Mouse (Mus musculus) forebrain, postnatal 0 days (tissue): ENCODE data around the gene Zfp653. TPM values are rescaled to one million over a fixed set of nuclear protein-coding genes. Genes with fewer than 3 reads are reported as not detected.
A peak's percentile ranks its signal among the peaks of the same experiment; 100 is the strongest.

Source experiments
- ATAC-seq: fragments of 200-750 bp; cut with Nextera tagmentation; 2 replicates; pipeline ENCODE4 v1.8.0; 2017; ENCODE audit warnings: mild to moderate bottlenecking, moderate library complexity
- DNase-seq: peaks from one replicate; pipeline ENCODE4 v3.0.0-alpha.2; 2015
- H3K27ac ChIP-seq: fragments of 300-500 bp; sonication (generic); 2 replicates; pipeline ENCODE4 v1.5.1; 2014; ENCODE audit warnings: low read depth, mild to moderate bottlenecking, antibody characterized with exemption, low read length, moderate library complexity, mixed read lengths
- H3K27me3 ChIP-seq: fragments of 300-500 bp; sonication (generic); 2 replicates; pipeline ENCODE4 v1.6.1; 2014; ENCODE audit warnings: mild to moderate bottlenecking, low read length, mixed read lengths; ENCODE audit not compliant: insufficient read depth
- H3K36me3 ChIP-seq: fragments of 300-500 bp; sonication (generic); 2 replicates; pipeline ENCODE4 v1.6.1; 2014; ENCODE audit warnings: mild to moderate bottlenecking, moderate library complexity; ENCODE audit not compliant: insufficient read depth
- H3K4me1 ChIP-seq: fragments of 300-500 bp; sonication (generic); 2 replicates; pipeline ENCODE4 v1.6.1; 2014; ENCODE audit warnings: antibody characterized with exemption; ENCODE audit not compliant: insufficient read depth
- H3K4me2 ChIP-seq: fragments of 300-500 bp; sonication (generic); 2 replicates; pipeline ENCODE4 v1.6.1; 2014; ENCODE audit warnings: low read depth, mild to moderate bottlenecking, moderate library complexity
- H3K4me3 ChIP-seq: fragments of 300-500 bp; sonication (generic); 2 replicates; pipeline ENCODE4 v1.5.1; 2014; ENCODE audit warnings: low read depth, low read length, mixed read lengths
- H3K9ac ChIP-seq: fragments of 300-500 bp; sonication (generic); 2 replicates; pipeline ENCODE4 v1.6.1; 2014; ENCODE audit warnings: mild to moderate bottlenecking
- H3K9me3 ChIP-seq: fragments of 300-500 bp; sonication (generic); 2 replicates; pipeline ENCODE4 v1.6.1; 2016; ENCODE audit warnings: low read length
- CTCF ChIP-seq: sonication (generic); IDR thresholded peaks from 2 replicates; pipeline ENCODE4 v1.5.1; 2016; ENCODE audit warnings: antibody characterized with exemption, control low read depth, low read depth
- WGBS: fragments of 180-500 bp; shearing (Covaris S2); extraction: QIAGEN DNeasy Blood & Tissue Kit; methylation state at CpG from one replicate; pipeline ENCODE4 v1.1.7; 2014; 5-methylcytosine and 5-hydroxymethylcytosine counted together
- polyA plus RNA-seq: library from polyadenylated mRNA; unstranded; fragments of >200 nt; fragmentation: Nextera tagmentation; extraction: Ambion mirVana; gene quantifications from 2 replicates; pipeline ENCODE4 v1.2.1, GENCODE M21; 2015
- total RNA-seq: library from RNA; depleted of rRNA; stranded (reverse); fragments of >200 nt; gene quantifications from 2 replicates; pipeline ENCODE4 v1.2.3, GENCODE M21; 2014

Gene Zfp653
- total and polyA plus RNA-seq, 2 experiments from 2014 or later, result 16.3 to 32.3 TPM

DNA sequence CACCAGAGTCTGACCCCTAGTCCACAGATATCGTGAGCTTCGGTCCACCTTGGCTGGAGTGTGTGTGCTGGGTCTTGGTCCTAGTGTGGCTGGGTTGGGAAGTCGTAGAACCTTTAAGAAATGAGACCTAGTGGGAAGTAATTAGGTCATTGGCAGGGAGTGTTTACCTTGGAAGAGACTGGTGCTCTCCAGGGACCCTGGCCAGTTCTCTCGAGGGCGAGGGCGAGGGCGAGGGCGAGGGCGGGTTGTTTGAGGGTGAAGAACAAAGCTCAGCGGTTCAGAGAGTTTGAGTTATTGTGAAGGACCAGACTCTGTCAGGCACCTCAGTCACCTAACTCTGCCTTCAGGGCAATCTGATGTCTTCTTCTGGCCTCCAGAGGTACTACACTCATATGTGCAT lies 33.4 kb downstream of the Zfp653 start:
- TF ChIP-seq CTCF, result no peak
- H3K36me3 ChIP-seq, result peaks cover 39% of the 10 kb centered on the region
- H3K9ac ChIP-seq, result no peak overlapping the region
- 86% methylated on average over 10 of the region's 10 CpGs for WGBS
- no peak overlapping the region for H3K27ac ChIP-seq
- DNase-seq (no peak), ATAC-seq (no peak)
- no peaks in the 10 kb centered on the region for H3K27me3 ChIP-seq
- H3K4me3 ChIP-seq, result no peak overlapping the region
- no peak overlapping the region for H3K4me2 ChIP-seq
- no peaks in the 10 kb centered on the region for H3K9me3 ChIP-seq
- H3K4me1 ChIP-seq, result no peaks in the 10 kb centered on the region

DNA sequence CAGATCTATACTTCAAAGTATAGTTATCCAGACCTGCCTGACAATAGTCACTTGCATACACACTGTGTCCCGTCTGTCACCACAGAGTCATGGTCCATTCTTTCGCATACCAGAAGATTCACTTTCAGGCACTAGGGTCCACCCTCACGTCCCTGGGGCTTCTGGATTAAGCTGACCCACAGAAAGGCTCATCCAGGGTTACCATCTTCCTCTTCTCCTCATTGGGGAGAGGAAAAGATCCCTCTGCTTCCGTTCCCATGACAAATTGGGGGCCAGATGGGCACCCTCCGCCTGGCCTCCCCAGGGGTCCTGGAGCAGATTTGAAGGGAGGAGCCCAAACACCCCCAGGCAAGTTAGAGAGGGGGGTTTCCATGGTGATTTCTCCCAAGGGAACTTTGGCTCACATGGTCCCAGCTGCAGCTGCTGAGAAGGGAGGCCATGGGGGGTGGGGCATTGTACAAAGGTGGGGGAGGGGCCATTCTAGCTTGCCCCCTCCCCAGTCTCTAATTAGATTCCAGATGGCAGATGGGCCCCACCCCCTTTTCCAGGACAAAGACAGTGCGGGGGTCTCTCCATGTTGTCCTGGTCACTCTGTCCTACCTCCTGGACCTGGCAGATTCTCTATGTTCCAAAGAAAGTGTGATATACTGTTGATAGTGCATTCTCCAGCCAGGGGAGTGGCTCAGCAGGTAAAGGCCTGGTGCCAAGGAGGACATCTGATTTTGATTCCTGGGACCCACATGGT lies 35.7 kb downstream of the Zfp653 start:
- WGBS, result 41% methylated on average over 6 of the region's 6 CpGs
- H3K4me1 ChIP-seq, result no peaks in the 10 kb centered on the region
- H3K36me3 ChIP-seq, result peaks cover 54% of the 10 kb centered on the region
- H3K4me2 ChIP-seq, result no peak overlapping the region
- H3K9ac ChIP-seq, result no peak overlapping the region
- TF ChIP-seq CTCF, result no peak
- no peaks in the 10 kb centered on the region for H3K27me3 ChIP-seq
- no peaks in the 10 kb centered on the region for H3K9me3 ChIP-seq
- no peak overlapping the region for H3K4me3 ChIP-seq
- ATAC-seq (peak; percentile 42; the same call in 1 of the 2 replicates), DNase-seq (no peak)
- no peak overlapping the region; the same call in 1 of the 2 replicates for H3K27ac ChIP-seq

- Histone ChIP-seq H3K27me3 (no peaks in the 10 kb centered on the region), H3K9me3 (no peaks in the 10 kb centered on the region), H3K4me3 (no peak overlapping the region), H3K36me3 (peaks cover 87% of the 10 kb centered on the region), H3K27ac (no peak overlapping the region), H3K9ac (no peak overlapping the region), H3K4me2 (no peak overlapping the region), H3K4me1 (no peaks in the 10 kb centered on the region)
- ATAC-seq, result no peak
- TF ChIP-seq CTCF, result no peak
- WGBS, result 94% methylated on average over 9 of the region's 9 CpGs
- no peak for DNase-seq
Observed at GRCm38 (mm10) chr9:22030386-22030785, 40.8 kb downstream of the Zfp653 start.

- Histone ChIP-seq H3K9me3 (no peaks in the 10 kb centered on the region), H3K9ac (no peak overlapping the region), H3K27ac (no peak overlapping the region), H3K4me3 (no peak overlapping the region), H3K4me2 (no peak overlapping the region), H3K4me1 (no peaks in the 10 kb centered on the region), H3K27me3 (no peaks in the 10 kb centered on the region), H3K36me3 (peaks cover 84% of the 10 kb centered on the region)
- no peak for TF ChIP-seq CTCF
- no peak for ATAC-seq
- WGBS, result 19% methylated on average over 7 of the region's 7 CpGs
- DNase-seq, result no peak
Observed at GRCm38 (mm10) chr9:22028467-22028866, 42.7 kb downstream of the Zfp653 start.

- TF ChIP-seq CTCF, result no peak
Observed at GRCm38 (mm10) chr9:22024592-22024991, 46.6 kb downstream of the Zfp653 start.

DNA sequence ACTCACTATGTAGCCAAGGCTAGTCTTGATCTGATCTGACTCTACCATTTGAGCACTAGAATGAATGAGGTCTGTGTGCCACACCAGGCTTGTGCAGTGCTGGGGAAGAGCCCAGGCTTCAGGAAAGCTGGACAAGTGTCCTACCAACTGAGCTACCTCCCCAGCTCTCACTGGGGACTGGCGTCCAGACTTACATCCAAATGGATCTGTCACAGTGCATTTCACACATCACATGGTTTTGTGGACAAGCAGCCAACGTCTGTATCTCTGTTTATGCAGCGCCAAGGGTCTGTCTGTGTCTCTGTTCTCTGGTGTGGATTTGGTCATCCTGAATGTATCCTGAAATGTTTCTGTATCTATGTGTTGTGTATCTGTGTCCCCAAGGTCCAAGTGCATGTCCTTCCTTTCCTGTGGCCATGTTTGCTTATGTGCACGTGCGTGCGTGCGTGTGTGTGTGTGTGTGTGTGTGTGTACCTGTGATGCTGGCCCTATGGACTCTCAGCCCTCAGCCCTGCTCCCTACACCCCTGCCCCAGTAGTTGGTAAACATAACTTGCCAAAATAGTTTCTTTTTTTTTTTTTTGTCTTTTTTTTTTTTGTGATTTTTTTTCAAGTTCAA lies 53.9 kb downstream of the Zfp653 start:
- WGBS, result 72% methylated on average over 7 of the region's 7 CpGs
- Histone ChIP-seq H3K9ac (no peak overlapping the region), H3K27ac (no peak overlapping the region), H3K27me3 (no peaks in the 10 kb centered on the region), H3K4me1 (no peaks in the 10 kb centered on the region), H3K4me3 (no peak overlapping the region), H3K36me3 (peaks cover 50% of the 10 kb centered on the region), H3K9me3 (no peaks in the 10 kb centered on the region), H3K4me2 (no peak overlapping the region)
- ATAC-seq (no peak), DNase-seq (no peak)
- TF ChIP-seq CTCF, result no peak

More at GRCm38 (mm10) chr9:22024592-22024991, 46.6 kb downstream of the Zfp653 start:
- Histone ChIP-seq H3K4me2 (no peak overlapping the region), H3K4me3 (no peak overlapping the region), H3K27ac (no peak overlapping the region), H3K27me3 (no peaks in the 10 kb centered on the region), H3K4me1 (no peaks in the 10 kb centered on the region), H3K9me3 (no peaks in the 10 kb centered on the region), H3K36me3 (peaks cover 72% of the 10 kb centered on the region), H3K9ac (no peak overlapping the region)
- no peak for ATAC-seq
- WGBS, result 62% methylated on average over 8 of the region's 8 CpGs
- DNase-seq, result no peak

DNA sequence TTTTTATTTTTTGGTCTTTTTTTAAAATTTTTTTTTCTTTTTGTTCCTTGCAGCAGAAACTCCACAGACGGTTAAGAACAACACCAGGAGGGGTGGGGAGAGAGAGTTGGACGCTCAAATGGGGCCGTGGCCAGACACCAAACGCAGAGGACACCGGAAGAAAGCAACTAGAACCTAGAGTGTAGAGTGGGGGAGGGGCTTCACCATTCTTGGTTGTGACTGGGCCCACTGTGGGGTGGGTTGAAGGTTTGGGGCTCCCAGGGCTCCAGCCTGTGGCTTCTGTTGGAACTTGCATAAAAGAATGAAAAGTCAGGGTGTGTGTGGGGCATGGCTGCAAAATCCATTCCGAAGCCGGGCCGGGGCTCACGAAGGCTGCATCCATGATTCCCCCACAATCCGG lies 54.9 kb downstream of the Zfp653 start:
- no peak overlapping the region for H3K4me3 ChIP-seq
- 64% methylated on average over 10 of the region's 10 CpGs for WGBS
- H3K27me3 ChIP-seq, result no peaks in the 10 kb centered on the region
- no peaks in the 10 kb centered on the region for H3K4me1 ChIP-seq
- H3K9me3 ChIP-seq, result no peaks in the 10 kb centered on the region
- H3K27ac ChIP-seq, result no peak overlapping the region
- H3K36me3 ChIP-seq, result peaks cover 59% of the 10 kb centered on the region
- no peak overlapping the region for H3K4me2 ChIP-seq
- no peak for TF ChIP-seq CTCF
- DNase-seq (no peak), ATAC-seq (no peak)
- H3K9ac ChIP-seq, result no peak overlapping the region
